Mouse (Mus musculus) CH12.LX (cell line): ENCODE measurements around the gene Ttll10. TPM values are rescaled to one million over a fixed set of nuclear protein-coding genes. Genes with fewer than 3 reads are reported as not detected.

Experiments
- DNase-seq: peaks from one replicate; pipeline ENCODE4 v3.0.0-alpha.2; 2013; ENCODE audit errors: extremely low read depth
- H3K27ac ChIP-seq: 2 replicates; pipeline ENCODE4 v1.5.1; 2012; ENCODE audit warnings: low read depth, mild to moderate bottlenecking, control low read depth, moderate library complexity; ENCODE audit not compliant: insufficient read depth
- H3K27me3 ChIP-seq: replicated peaks from 2 replicates; pipeline ENCODE3; 2012; ENCODE audit warnings: inconsistent platforms
- H3K36me3 ChIP-seq, 2 experiments: replicated peaks in 1 of 2; 2 replicates each; pipeline versions ENCODE3 to v1.6.1; 2012; ENCODE audit warnings: inconsistent platforms in 1 of 2, low read length in 1 of 2, mild to moderate bottlenecking in 1 of 2, mixed read lengths in 1 of 2, moderate library complexity in 1 of 2; ENCODE audit not compliant: control insufficient read depth in 1 of 2, insufficient read depth in 1 of 2
- H3K4me1 ChIP-seq, 2 experiments: 2 replicates each; pipeline ENCODE4 v1.6.1; 2012; ENCODE audit warnings: inconsistent platforms in 1 of 2, moderate library complexity in 1 of 2; ENCODE audit not compliant: insufficient read depth in 2 of 2, control insufficient read depth in 1 of 2
- H3K4me2 ChIP-seq: 2 replicates; pipeline ENCODE4 v1.6.1; 2012; ENCODE audit warnings: low read depth, mild to moderate bottlenecking, control low read depth; ENCODE audit not compliant: poor library complexity, insufficient read depth, severe bottlenecking
- H3K4me3 ChIP-seq, 3 experiments: fragments of 150-350 bp in 1 of 3; sonication (generic) in 1 of 3; replicated peaks in 1 of 3; 2 replicates each; pipeline versions ENCODE3 to v1.5.1; 2011 to 2012; ENCODE audit warnings: low read depth in 2 of 3, low read length in 2 of 3, mild to moderate bottlenecking in 2 of 3, moderate library complexity in 2 of 3, control low read depth in 1 of 3, improper control_type of control experiment in 1 of 3, inconsistent platforms in 1 of 3, mixed read lengths in 1 of 3; ENCODE audit not compliant: poor library complexity in 1 of 3
- H3K79me2 ChIP-seq: replicated peaks from 2 replicates; pipeline ENCODE4 v1.6.1; 2012; ENCODE audit warnings: mild to moderate bottlenecking, moderate library complexity; ENCODE audit not compliant: control insufficient read depth, poor library complexity, insufficient read depth, severe bottlenecking; ENCODE audit errors: extremely low read depth
- H3K9ac ChIP-seq: 2 replicates; pipeline ENCODE4 v1.6.1; 2012; ENCODE audit warnings: low read depth, mild to moderate bottlenecking, control low read depth, moderate library complexity; ENCODE audit not compliant: insufficient read depth
- H3K9me3 ChIP-seq: replicated peaks from 2 replicates; pipeline ENCODE3; 2012; ENCODE audit warnings: low read length, inconsistent platforms, mixed read lengths
- BHLHE40 ChIP-seq: IDR thresholded peaks from 2 replicates; pipeline ENCODE4 v1.6.1; 2011; ENCODE audit warnings: mild to moderate bottlenecking, low read depth, low read length, improper control_type of control experiment
- CHD1 ChIP-seq: IDR thresholded peaks from 2 replicates; pipeline ENCODE4 v1.6.1; 2012; ENCODE audit warnings: low read depth, low read length, improper control_type of control experiment, inconsistent platforms
- CHD2 ChIP-seq: IDR thresholded peaks from 2 replicates; pipeline ENCODE4 v1.6.1; 2011; ENCODE audit warnings: low read length, improper control_type of control experiment
- E2F4 ChIP-seq: IDR thresholded peaks from 2 replicates; pipeline ENCODE4 v1.6.1; 2011; ENCODE audit warnings: low read depth, low read length, improper control_type of control experiment; ENCODE audit not compliant: insufficient replicate concordance
- ETS1 ChIP-seq: conservative IDR thresholded peaks from 2 replicates; pipeline ENCODE4 v1.6.1; 2012; ENCODE audit warnings: low read depth, mild to moderate bottlenecking, inconsistent platforms, low read length, improper control_type of control experiment, moderate library complexity
- GABPA ChIP-seq: IDR thresholded peaks from 2 replicates; pipeline ENCODE4 v1.6.1; 2012; ENCODE audit warnings: low read depth, low read length, improper control_type of control experiment, inconsistent platforms; ENCODE audit not compliant: insufficient replicate concordance
- HCFC1 ChIP-seq: IDR thresholded peaks from 2 replicates; pipeline ENCODE4 v1.6.1; 2012; ENCODE audit warnings: low read depth, mild to moderate bottlenecking, inconsistent platforms, low read length, improper control_type of control experiment
- JUN ChIP-seq: IDR thresholded peaks from 2 replicates; pipeline ENCODE4 v1.6.1; 2011; ENCODE audit warnings: low read depth, mild to moderate bottlenecking, low read length, improper control_type of control experiment, moderate library complexity; ENCODE audit not compliant: insufficient read depth
- JUND ChIP-seq: conservative IDR thresholded peaks from 2 replicates; pipeline ENCODE4 v1.6.1; 2011; ENCODE audit warnings: low read depth, low read length, improper control_type of control experiment
- KAT2A ChIP-seq: IDR thresholded peaks from 2 replicates; pipeline ENCODE4 v1.6.1; 2012; ENCODE audit warnings: low read length, improper control_type of control experiment, inconsistent platforms; ENCODE audit not compliant: insufficient replicate concordance
- MAFK ChIP-seq: IDR thresholded peaks from 2 replicates; pipeline ENCODE4 v1.6.1; 2011; ENCODE audit warnings: low read length, improper control_type of control experiment; ENCODE audit not compliant: insufficient replicate concordance
- MAX ChIP-seq: IDR thresholded peaks from 2 replicates; pipeline ENCODE4 v1.6.1; 2011; ENCODE audit warnings: low read length, improper control_type of control experiment
- MAZ ChIP-seq: IDR thresholded peaks from 2 replicates; pipeline ENCODE4 v1.6.1; 2012; ENCODE audit warnings: low read depth, mild to moderate bottlenecking, inconsistent platforms, low read length, improper control_type of control experiment, moderate library complexity
- MYC ChIP-seq: IDR thresholded peaks from 2 replicates; pipeline ENCODE4 v1.6.1; 2011; ENCODE audit warnings: low read depth, mild to moderate bottlenecking, improper control_type of control experiment, low read length
- NRF1 ChIP-seq: IDR thresholded peaks from 2 replicates; pipeline ENCODE4 v1.6.1; 2014; ENCODE audit warnings: low read depth, mild to moderate bottlenecking, inconsistent platforms, low read length, improper control_type of control experiment, moderate library complexity
- POLR2A ChIP-seq: IDR thresholded peaks from 2 replicates; pipeline ENCODE4 v1.6.1; 2011; ENCODE audit warnings: low read depth, mild to moderate bottlenecking, improper control_type of control experiment, low read length
- POLR2AphosphoS2 ChIP-seq: IDR thresholded peaks from 2 replicates; pipeline ENCODE4 v1.6.1; 2011; ENCODE audit warnings: low read depth, low read length, improper control_type of control experiment
- RAD21 ChIP-seq: IDR thresholded peaks from 2 replicates; pipeline ENCODE4 v1.6.1; 2011; ENCODE audit warnings: low read depth, mild to moderate bottlenecking, low read length, improper control_type of control experiment, moderate library complexity
- RCOR1 ChIP-seq: conservative IDR thresholded peaks from 2 replicates; pipeline ENCODE4 v1.6.1; 2012; ENCODE audit warnings: low read depth, mild to moderate bottlenecking, inconsistent platforms, low read length, improper control_type of control experiment
- TBP ChIP-seq: conservative IDR thresholded peaks from 2 replicates; pipeline ENCODE4 v1.6.1; 2011; ENCODE audit warnings: low read depth, low read length, improper control_type of control experiment
- USF2 ChIP-seq: conservative IDR thresholded peaks from 2 replicates; pipeline ENCODE4 v1.6.1; 2011; ENCODE audit warnings: low read depth, low read length, improper control_type of control experiment
- ZC3H11A ChIP-seq: IDR thresholded peaks from 2 replicates; pipeline ENCODE4 v1.6.1; 2012; ENCODE audit warnings: low read depth, mild to moderate bottlenecking, inconsistent platforms, low read length, improper control_type of control experiment
- ZKSCAN1 ChIP-seq: IDR thresholded peaks from 2 replicates; pipeline ENCODE4 v1.6.1; 2012; ENCODE audit warnings: low read depth, inconsistent platforms, low read length, improper control_type of control experiment, borderline replicate concordance
- ZMIZ1 ChIP-seq: IDR thresholded peaks from 2 replicates; pipeline ENCODE4 v1.6.1; 2012; ENCODE audit warnings: low read depth, mild to moderate bottlenecking, inconsistent platforms, low read length, improper control_type of control experiment
- ZNF384 ChIP-seq: IDR thresholded peaks from 2 replicates; pipeline ENCODE4 v1.6.1; 2012; ENCODE audit warnings: low read depth, low read length, improper control_type of control experiment, inconsistent platforms
- dilution Hi-C: fragments of 300-500 bp; cut with MboI; formaldehyde crosslinking; loops from 2 replicates; pipeline ENCODE4 v1.14.3; 2020; ENCODE audit warnings: low sequenced_read_pairs; ENCODE audit not compliant: extremely low pct_unique_long_range_greater_than_20kb, extremely low pct_ligation_motif_present
- in situ Hi-C: fragments of 300-500 bp; cut with MboI; formaldehyde crosslinking; loops from 3 replicates; pipeline ENCODE4 v1.14.3; 2019; ENCODE audit warnings: low sequenced_read_pairs, low pct_ligation_motif_present, low pct_unique_long_range_greater_than_20kb, mixed read lengths
- polyA plus RNA-seq: library from polyadenylated mRNA; unstranded; fragments of >175 nt; gene quantifications from 2 replicates; pipeline ENCODE4 v1.2.1, GENCODE M21; 2012; ENCODE audit warnings: low read depth; ENCODE audit not compliant: insufficient read length
- total RNA-seq, 2 experiments: library from RNA; depleted of rRNA; stranded (reverse); fragments of 300-350 nt in 1 of 2; fragments of >200 nt in 1 of 2; gene quantifications; 2 replicates each; pipeline ENCODE4 v1.2.3; 2012 to 2014

The Ttll10 gene
- total and polyA plus RNA-seq, 3 experiments = 0.04 TPM; not detected in 2

DNA sequence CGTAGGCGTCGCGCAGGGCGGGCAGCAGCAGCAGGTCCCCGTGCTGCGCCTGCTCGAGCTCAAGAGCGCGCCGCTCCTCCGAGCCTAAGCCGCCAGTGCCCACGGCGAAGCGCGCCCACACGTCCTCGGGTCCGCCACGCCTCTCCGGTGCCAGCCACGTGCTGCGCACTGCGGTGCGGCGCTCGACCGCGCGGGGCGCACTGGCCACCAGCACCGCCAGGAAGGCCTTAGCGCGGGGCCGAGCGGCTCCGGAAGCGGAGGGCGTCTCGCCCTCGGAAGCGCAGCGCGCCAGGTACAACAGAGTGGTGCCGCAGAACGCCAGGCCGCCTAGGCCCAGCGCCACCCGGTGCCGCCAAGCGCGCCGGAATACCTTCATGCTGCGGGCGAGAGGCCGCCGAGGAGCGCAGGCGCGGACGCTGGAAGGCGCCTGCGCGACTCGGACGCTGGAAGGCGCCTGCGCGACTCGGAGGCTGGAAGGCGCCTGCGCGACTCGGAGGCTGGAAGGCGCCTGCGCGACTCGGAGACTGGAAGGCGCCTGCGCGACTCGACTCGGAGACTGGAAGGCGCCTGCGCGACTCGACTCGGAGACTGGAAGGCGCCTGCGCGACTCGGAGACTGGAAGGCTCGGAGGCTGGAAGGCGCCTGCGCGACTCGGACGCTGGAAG lies 66.8 kb downstream of the Ttll10 start, which contains the start of the genes B3galt6 and Sdf4 (continued):
- TF ChIP-seq CHD1 (no peak; the same call in 1 of the 2 replicates), TBP (no peak), MYC (peak; percentile 98), JUN (no peak), MAX (peak; percentile 99), MAZ (no peak), HCFC1 (no peak; the same call in 1 of the 2 replicates), CHD2 (no peak), NRF1 (peak; percentile 80), ZC3H11A (no peak), BHLHE40 (peak; percentile 91), POLR2AphosphoS2 (no peak), E2F4 (no peak), JUND (no peak), USF2 (no peak), POLR2A (peak; percentile 80), RCOR1 (no peak), GABPA (no peak), ZKSCAN1 (no peak), ZNF384 (no peak), RAD21 (no peak; the same call in 1 of the 2 replicates), MAFK (no peak), ETS1 (no peak)
- TF ChIP-seq, all 38 proteins: peak for 18

DNA sequence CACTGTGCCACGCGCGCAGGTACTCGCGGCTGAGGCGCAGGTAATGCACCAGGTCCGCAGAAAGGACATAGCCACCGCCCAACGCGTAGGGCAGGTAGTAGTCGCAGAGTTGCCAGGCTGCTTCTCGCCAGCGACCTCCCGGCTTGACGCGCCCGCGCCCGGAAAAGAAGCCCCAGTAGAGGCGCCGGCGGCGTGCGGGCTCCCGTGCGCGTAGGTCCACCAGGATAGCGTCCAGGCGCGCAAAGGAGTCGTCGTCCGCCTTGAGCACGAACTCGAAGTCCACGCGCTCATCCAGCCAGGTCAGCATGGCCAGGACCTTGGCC lies 67.3 kb downstream of the Ttll10 start:
- TF ChIP-seq RCOR1 = no peak
- TF ChIP-seq GABPA = no peak
- no peak for TF ChIP-seq KAT2A
- no peak for TF ChIP-seq NRF1
- TF ChIP-seq ZMIZ1 = 0 out of 2 replicates have a peak, but pooled peaks have one; percentile 7
- peaks cover 9 to 32% of the 10 kb centered on the region in 2 experiments for H3K36me3 ChIP-seq
- H3K9me3 ChIP-seq = peaks cover 4% of the 10 kb centered on the region
- dilution Hi-C loops = no loop called here
- H3K4me2 ChIP-seq = peak overlapping the region; percentile 82
- peaks cover 41% of the 10 kb centered on the region for H3K79me2 ChIP-seq
- H3K4me1 ChIP-seq = peaks cover 11 to 41% of the 10 kb centered on the region in 2 experiments
- DNase-seq = no peak
- in situ Hi-C loops = no loop called here
- peak overlapping the region; percentile 90 for H3K27ac ChIP-seq
- peak overlapping the region; percentile 56 to 84 (median 70) for H3K4me3 ChIP-seq
- H3K27me3 ChIP-seq = no peaks in the 10 kb centered on the region
- H3K9ac ChIP-seq = peak overlapping the region; percentile 65
